Mouse (Mus musculus): ENCODE results near the gene Traf3ip2. TPM values are rescaled to one million over a fixed set of nuclear protein-coding genes. Genes with fewer than 3 reads are reported as not detected.

Traf3ip2 gene
- polyA plus RNA-seq, 1 experiment from 2014 or later, result 8.6 TPM

DNA sequence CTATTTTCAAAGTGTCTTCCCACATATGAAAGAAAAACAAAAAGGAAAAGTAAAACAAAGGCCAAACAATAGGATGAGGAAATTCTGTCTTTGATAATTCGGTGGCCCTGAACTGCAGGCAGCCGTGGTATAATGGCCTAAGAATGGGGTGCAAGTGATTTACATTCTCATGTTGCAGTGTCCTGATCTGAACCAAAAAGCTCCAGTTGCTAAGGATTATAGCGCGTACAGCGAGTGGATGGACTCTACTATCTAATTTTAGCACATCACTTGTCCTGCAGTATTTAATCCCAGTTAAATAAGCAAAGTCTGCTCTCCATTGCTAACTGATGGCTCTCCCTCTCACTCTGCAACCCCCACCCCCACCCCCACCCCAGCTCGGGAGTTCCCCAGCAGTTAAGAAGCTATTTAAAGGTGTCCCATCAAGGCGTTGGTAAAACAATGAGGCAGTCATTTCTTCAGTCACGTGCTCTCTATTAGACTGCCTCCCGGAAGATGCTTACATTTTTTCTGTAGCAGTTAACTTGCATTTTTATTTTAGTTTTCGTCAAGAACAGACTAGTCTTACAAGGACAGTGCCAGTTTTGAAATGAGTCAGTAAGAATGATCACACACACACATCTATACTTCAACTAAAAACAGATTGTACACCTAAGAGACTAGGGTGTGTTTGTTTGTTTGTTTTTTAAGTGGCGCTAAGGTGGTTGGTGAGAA lies 78.8 kb downstream of the Traf3ip2 start:
- WGBS, result 58% methylated on average over 11 of the region's 11 CpGs
- H3K9ac ChIP-seq, result no peak overlapping the region
- peaks cover 2% of the 10 kb centered on the region; the same call in 1 of the 2 replicates for H3K4me1 ChIP-seq (replicated peaks)
- ATAC-seq (ENCODE audit: low FRiP score), result no peak
- H3K27ac ChIP-seq, result no peak overlapping the region
- H3K4me3 ChIP-seq, result no peak overlapping the region
- no peaks in the 10 kb centered on the region for H3K36me3 ChIP-seq
- H3K27me3 ChIP-seq, result no peaks in the 10 kb centered on the region
- no peak overlapping the region for H3K4me2 ChIP-seq
- H3K9me3 ChIP-seq, result no peaks in the 10 kb centered on the region

- Histone ChIP-seq H3K9me3 (no peaks in the 10 kb centered on the region), H3K27ac (no peak overlapping the region), H3K9ac (no peak overlapping the region), H3K36me3 (no peaks in the 10 kb centered on the region), H3K4me2 (no peak overlapping the region), H3K4me3 (no peak overlapping the region), H3K4me1 (replicated peaks) (peaks cover 2% of the 10 kb centered on the region; the same call in 1 of the 2 replicates), H3K27me3 (no peaks in the 10 kb centered on the region)
- ATAC-seq (ENCODE audit: low FRiP score), result no peak
- WGBS, result 80% methylated on average over 2 of the region's 2 CpGs
Observed at GRCm38 (mm10) chr10:39692152-39692551, 79.4 kb downstream of the Traf3ip2 start.

Other genes starting within 250 kb of the Traf3ip2 start
- 68.3 and 71.0 TPM in 2 replicates for gene Fyn, start 244.1 kb upstream of the Traf3ip2 start, polyA plus RNA-seq (2015; fragmentation: Nextera tagmentation; extraction: Ambion mirVana)
- gene Rev3l, start 119.2 kb downstream of the Traf3ip2 start, polyA plus RNA-seq (2015; fragmentation: Nextera tagmentation; extraction: Ambion mirVana), result 29.2 and 30.7 TPM in 2 replicates